ENCODE assay signal across 15 mouse cellular contexts in genomic region chr4:140419720-140420412, GRCm38 (mm10).
DNase-seq lines count a peak whose midpoint lies in the region; ATAC-seq lines count a peak whose summit lies in the region.
"Had no signal": no experiment of that assay in that cellular context is flagged by ENCODE, and none has a peak within 500 bp of the region (broad histone marks: within the 10 kb centered on the region; RNA-seq: fewer than 3 reads in every experiment).

No protein-coding gene starts in this region.

- DNase-seq in heart, embryonic 10.5 days (ENCODE audit: low spot score): no peak
- no peak for DNase-seq in heart, adult 18-20 months
- DNase-seq in liver (no peak), R1 (ENCODE audit: low read depth, low spot score) (peak; percentile 70)
- DNase-seq in adrenal gland, adult 8-10 months: no peak
- no peak for DNase-seq in forebrain, embryonic 14.5 days (ENCODE audit: low spot score)
- DNase-seq: adrenal gland, postnatal 14 days; B cell, adult 2 months; kidney, postnatal 36 days; midbrain, embryonic 14.5 days had no signal

- H3K9me3 ChIP-seq in heart, embryonic 10.5 days: no peaks in the 10 kb centered on the region
- H3K9me3 ChIP-seq in liver, embryonic 12.5 days (replicated peaks): 0 out of 2 replicates have a peak, but pooled peaks cover 3% of the 10 kb centered on the region
- H3K9me3 ChIP-seq in stomach, embryonic 14.5 days (ENCODE audit: control insufficient read depth, low read depth, low read length): no peaks in the 10 kb centered on the region
- no peaks in the 10 kb centered on the region for H3K9me3 ChIP-seq in forebrain, embryonic 14.5 days (replicated peaks; ENCODE audit: control insufficient read depth, low read length)
- H3K9me3 ChIP-seq: limb, embryonic 15.5 days had no signal

- H3K9ac ChIP-seq in liver, embryonic 12.5 days: no peak overlapping the region
- no peak overlapping the region for H3K9ac ChIP-seq in stomach, embryonic 14.5 days (replicated peaks; ENCODE audit: low read depth, low read length)
- H3K9ac ChIP-seq in forebrain, embryonic 14.5 days (ENCODE audit: low read length): no peak overlapping the region
- H3K9ac ChIP-seq: hindbrain, embryonic 14.5 days; limb, embryonic 15.5 days had no signal

- H3K4me1 ChIP-seq in heart, embryonic 10.5 days: peaks cover 30% of the 10 kb centered on the region
- peaks cover 12% of the 10 kb centered on the region; the same call in 1 of the 2 replicates for H3K4me1 ChIP-seq in liver, embryonic 12.5 days
- H3K4me1 ChIP-seq in stomach, embryonic 14.5 days (ENCODE audit: control insufficient read depth, insufficient read depth, low read length): no peaks in the 10 kb centered on the region
- H3K4me1 ChIP-seq in forebrain, embryonic 14.5 days (ENCODE audit: control insufficient read depth, insufficient read depth, low read length): no peaks in the 10 kb centered on the region

- peak overlapping the region; percentile 25 for H3K27ac ChIP-seq in heart, embryonic 10.5 days
- no peak overlapping the region for H3K27ac ChIP-seq in liver, embryonic 12.5 days
- no peak overlapping the region for H3K27ac ChIP-seq in stomach, embryonic 14.5 days (ENCODE audit: low read length)
- no peak overlapping the region for H3K27ac ChIP-seq in forebrain, embryonic 14.5 days (ENCODE audit: low read depth, low read length)
- H3K27ac ChIP-seq: hindbrain, embryonic 14.5 days; limb, embryonic 15.5 days; macrophage had no signal

- 0 out of 2 replicates have a peak, but pooled peaks have one; percentile 32 for ATAC-seq in liver, embryonic 12.5 days
- peak; percentile 23; the same call in 1 of the 2 replicates for ATAC-seq in stomach, embryonic 14.5 days (ENCODE audit: insufficient number of reproducible peaks, insufficient read depth, low FRiP score, low read depth)
- ATAC-seq in forebrain, embryonic 14.5 days: no peak

- H3K4me3 ChIP-seq in heart, embryonic 10.5 days: 0 out of 2 replicates have a peak overlapping the region, but pooled peaks have one; percentile 5
- H3K4me3 ChIP-seq in liver, embryonic 12.5 days: no peak overlapping the region
- no peak overlapping the region for H3K4me3 ChIP-seq in stomach, embryonic 14.5 days (ENCODE audit: low read depth, low read length)
- H3K4me3 ChIP-seq in forebrain, embryonic 14.5 days (ENCODE audit: low read depth, low read length): no peak overlapping the region
- H3K4me3 ChIP-seq: limb, embryonic 15.5 days had no signal

- H3K36me3 ChIP-seq in heart, embryonic 10.5 days: no peaks in the 10 kb centered on the region
- H3K36me3 ChIP-seq in liver, embryonic 12.5 days: no peaks in the 10 kb centered on the region
- H3K36me3 ChIP-seq in stomach, embryonic 14.5 days (ENCODE audit: control insufficient read depth, insufficient read depth, low read length): no peaks in the 10 kb centered on the region
- H3K36me3 ChIP-seq in forebrain, embryonic 14.5 days (ENCODE audit: control insufficient read depth, insufficient read depth, low read length): no peaks in the 10 kb centered on the region
- H3K36me3 ChIP-seq: limb, embryonic 15.5 days had no signal

- H3K27me3 ChIP-seq in heart, embryonic 10.5 days (ENCODE audit: insufficient read depth, poor library complexity, severe bottlenecking): no peaks in the 10 kb centered on the region
- H3K27me3 ChIP-seq in liver, embryonic 12.5 days (replicated peaks): no peaks in the 10 kb centered on the region
- H3K27me3 ChIP-seq in stomach, embryonic 14.5 days (ENCODE audit: control insufficient read depth, insufficient read depth, low read length): no peaks in the 10 kb centered on the region
- no peaks in the 10 kb centered on the region for H3K27me3 ChIP-seq in forebrain, embryonic 14.5 days (replicated peaks; ENCODE audit: control insufficient read depth, insufficient read depth, low read length)
- H3K27me3 ChIP-seq: limb, embryonic 15.5 days had no signal

- 33% methylated on average over 15 of the region's 15 CpGs for WGBS in heart, embryonic 10.5 days
- WGBS in liver, embryonic 12.5 days (ENCODE audit: insufficient replicate concordance): 49% methylated on average over 15 of the region's 15 CpGs
- 38% methylated on average over 15 of the region's 15 CpGs for WGBS in stomach, embryonic 14.5 days
- 78% methylated on average over 15 of the region's 15 CpGs for WGBS in forebrain, embryonic 14.5 days

- H3K4me2 ChIP-seq in liver, embryonic 12.5 days: no peak overlapping the region
- no peak overlapping the region for H3K4me2 ChIP-seq in stomach, embryonic 14.5 days (replicated peaks; ENCODE audit: low read depth, low read length)
- H3K4me2 ChIP-seq in forebrain, embryonic 14.5 days (ENCODE audit: low read length): no peak overlapping the region
- H3K4me2 ChIP-seq: hindbrain, embryonic 14.5 days; limb, embryonic 15.5 days had no signal
